Mouse (Mus musculus) cerebellum, adult (tissue): ENCODE measurements at regions not wholly inside any gene's neighbourhood (a gene's known extent, or its start where the extent isn't known, plus 50 kb on each side); places are given as distances from the start of the nearest gene placed in this dataset.
"Not testable (repeated sequence)": the region's sequence is repeated elsewhere in the genome, so short reads cannot be mapped to it uniquely, and the experiment has no call there.

Experiments
- ATAC-seq: cut with Nextera tagmentation; 2 replicates; pipeline ENCODE4 v1.9.2; 2017; ENCODE audit warnings: mild to moderate bottlenecking, moderate library complexity, mixed read lengths; ENCODE audit not compliant: insufficient number of reproducible peaks, low FRiP score, low TSS enrichment

DNA sequence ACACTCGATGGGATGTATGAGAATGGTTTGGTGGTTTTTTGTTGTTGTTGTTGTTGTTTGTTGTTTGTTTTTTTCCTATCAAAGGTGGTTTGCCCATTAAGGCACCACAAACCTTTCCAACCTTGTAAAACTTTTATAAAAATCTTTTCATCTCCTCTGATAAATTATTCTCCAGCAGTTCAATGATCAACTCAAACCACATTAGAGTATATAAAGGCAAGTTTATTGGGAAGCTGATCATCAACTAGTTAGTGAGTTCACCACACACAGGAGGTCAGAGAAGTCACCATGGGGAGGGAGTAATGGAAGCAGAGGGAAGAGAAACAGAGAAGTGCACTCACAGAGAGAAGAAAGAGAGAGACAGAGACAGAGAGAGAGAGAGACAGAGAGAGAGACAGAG lies 132.5 kb upstream of the Thpo start:
- no peak for ATAC-seq

DNA sequence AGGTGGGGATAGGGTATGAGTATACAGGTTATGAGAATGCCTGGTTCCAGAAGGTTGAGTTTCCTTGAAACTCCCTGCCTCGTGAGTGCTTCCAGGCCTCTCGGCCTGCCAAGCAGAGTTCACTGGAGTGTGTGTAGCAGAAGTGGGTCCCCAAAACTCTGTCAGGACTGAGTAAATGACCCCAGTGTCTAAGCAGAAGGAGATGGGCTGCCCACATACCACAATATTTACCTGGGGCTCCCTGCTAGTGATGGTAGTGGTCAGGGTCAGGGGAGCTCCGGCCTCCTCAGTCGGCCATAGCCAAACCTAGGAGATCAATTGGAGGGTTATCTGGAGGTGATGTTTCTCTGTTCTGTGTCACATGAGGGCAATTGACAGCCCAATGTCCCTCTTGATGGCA lies 126.9 kb upstream of the Thpo start:
- no peak for ATAC-seq

DNA sequence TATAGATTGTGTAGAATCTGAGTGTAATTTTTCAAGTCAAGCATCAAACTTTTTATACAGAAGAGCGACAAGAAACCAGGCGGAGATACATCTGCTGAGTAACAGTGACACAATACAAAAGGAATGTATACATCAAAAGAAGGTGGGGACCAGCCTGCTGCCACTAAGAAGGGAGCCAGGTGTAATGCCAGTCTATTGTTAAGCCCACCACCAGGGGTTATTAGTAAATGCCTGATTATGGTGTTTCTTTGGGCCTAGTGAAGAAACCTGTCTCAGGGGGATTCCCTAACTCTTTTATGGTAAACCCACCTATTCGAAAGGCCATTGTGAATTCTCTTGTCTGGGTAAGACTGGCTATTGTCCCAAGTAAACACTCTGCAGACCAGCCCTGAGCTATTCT lies 126.3 kb upstream of the Thpo start:
- not testable (repeated sequence) for ATAC-seq

DNA sequence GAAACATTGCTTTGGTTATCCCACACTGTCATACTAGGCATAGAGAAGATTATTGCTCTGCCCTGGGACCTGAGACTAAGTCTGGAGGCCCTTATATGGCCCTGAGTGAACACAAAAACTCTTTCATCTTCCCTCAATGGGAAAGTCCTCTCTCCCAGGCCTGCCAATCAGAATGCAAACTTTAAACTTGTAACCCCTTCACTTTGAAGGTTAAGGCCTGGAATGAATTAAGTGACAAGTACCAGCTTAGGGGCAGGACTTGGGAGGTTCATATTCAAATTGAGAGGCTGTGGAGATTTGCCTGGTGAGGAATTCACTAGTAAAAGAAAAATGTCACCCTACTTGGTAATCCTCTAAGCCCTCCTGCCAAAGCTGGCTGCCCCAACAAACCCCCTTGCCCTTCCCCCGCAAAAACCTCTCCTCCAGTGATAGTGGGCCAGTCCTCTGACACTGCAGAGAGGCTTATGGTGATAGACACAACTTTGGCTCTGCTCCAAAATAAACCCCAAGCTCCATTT lies 120.4 kb upstream of the Thpo start:
- no peak for ATAC-seq

DNA sequence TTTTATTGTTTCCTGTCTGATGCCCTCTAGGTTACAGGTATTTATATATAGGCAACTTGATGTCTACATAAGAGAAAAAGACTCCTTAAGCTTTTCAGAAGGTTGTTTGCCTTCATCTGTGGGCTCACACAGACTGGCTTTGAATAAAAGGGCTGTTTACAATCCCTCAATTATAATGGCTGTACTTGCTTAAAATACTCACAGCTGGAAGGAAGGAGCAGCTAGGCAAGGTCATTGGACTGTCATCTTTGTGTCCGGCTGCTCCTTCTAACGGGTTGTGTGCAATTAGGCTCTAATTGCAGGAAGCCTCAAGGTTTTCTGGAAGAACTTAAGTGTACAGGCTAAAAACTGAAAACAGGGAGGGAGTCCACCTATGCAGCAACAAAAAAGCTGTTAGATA lies 103.8 kb upstream of the Thpo start:
- no peak for ATAC-seq

DNA sequence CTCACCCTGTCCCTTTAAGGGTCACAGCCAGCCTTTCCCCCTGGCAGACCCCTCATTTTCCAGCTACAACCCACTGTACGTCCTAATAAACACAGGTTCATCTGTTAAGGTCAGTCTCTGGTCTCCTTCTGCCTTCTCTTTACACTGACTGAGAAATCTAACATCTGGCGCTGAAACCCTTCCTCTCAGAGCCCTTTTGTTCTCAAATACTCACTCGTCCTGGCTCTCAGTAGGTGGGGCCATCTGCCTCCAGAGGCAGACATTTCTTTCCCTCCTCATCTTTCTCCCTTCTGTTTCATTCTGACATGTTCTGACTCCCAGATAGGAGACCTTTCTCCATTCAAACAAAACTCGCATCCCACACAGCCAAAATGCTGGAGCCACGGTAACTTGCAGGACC lies 102.6 kb upstream of the Thpo start:
- ATAC-seq: no peak

DNA sequence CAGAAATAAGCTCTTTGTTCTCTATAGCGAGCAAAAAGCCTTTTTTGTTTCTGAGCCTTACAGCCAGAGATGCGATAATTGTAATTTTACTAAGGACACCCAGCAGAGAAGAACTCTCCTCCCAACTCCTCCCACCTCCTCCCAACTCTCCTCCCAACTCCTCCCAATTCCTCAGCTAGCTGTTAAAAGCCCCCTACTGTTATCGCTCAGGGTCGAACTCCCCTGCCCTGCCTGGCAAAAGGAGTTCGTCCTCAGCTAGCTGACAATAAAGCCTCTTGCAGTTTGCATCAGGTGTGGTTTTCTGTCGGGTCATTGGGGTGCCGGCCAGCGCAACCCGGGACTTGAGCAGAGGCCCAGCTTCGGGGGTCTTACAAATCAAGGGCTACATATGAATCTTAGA lies 99.5 kb upstream of the Thpo start:
- ATAC-seq: not testable (repeated sequence)

DNA sequence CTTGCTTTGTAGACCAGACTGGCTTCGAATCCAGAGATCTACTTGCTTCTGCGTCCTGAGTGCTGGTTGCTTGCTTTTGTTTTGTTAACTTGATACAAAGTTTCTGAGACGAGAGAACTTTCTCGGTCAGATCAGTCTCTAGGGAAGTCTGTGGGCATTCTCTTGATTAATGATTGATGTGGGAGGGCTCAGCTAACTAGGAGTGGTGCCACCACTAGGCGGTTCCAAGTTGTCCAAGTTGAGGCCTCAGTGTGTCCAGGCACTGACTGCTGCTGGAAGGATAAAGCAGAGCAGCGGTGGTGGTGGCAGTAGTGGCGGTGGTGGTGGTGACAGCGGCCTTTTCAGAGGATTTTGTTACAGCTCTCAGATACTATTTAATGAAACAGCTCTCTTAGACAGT lies 99.0 kb upstream of the Thpo start:
- no peak for ATAC-seq

DNA sequence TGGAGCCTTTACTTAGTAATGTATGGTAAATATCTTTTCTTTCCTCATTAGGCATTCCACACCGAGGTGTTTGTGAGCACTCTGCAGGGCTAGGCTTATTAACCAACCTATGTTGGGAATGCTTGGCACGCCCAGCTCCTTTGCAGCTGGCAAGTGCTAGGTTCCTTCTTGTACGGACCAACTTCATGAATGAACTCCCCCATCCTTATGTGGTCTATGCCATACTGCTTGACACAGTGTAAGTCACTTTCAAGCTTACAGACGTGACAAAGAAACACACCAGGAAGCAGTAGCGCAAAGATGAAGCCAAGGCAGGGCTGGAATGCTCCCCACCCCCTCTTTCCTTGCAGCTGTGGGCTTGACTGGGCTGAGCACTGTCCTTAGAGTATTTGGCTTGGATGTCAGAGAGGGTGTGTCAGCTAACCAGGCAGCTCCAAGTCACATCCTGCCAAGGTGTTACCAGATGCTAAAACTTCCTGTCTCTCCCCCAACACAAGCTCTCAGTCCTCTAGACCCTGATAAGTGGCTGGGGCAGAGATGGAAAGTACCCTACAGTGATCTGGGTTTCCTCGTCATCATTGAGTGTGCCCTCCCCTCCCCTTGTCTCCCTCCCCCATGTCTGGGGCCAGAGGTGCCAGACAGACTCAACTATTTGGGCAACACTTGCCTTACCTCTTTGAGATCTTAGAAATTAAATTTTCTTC lies 95.6 kb upstream of the Thpo start:
- ATAC-seq: no peak

DNA sequence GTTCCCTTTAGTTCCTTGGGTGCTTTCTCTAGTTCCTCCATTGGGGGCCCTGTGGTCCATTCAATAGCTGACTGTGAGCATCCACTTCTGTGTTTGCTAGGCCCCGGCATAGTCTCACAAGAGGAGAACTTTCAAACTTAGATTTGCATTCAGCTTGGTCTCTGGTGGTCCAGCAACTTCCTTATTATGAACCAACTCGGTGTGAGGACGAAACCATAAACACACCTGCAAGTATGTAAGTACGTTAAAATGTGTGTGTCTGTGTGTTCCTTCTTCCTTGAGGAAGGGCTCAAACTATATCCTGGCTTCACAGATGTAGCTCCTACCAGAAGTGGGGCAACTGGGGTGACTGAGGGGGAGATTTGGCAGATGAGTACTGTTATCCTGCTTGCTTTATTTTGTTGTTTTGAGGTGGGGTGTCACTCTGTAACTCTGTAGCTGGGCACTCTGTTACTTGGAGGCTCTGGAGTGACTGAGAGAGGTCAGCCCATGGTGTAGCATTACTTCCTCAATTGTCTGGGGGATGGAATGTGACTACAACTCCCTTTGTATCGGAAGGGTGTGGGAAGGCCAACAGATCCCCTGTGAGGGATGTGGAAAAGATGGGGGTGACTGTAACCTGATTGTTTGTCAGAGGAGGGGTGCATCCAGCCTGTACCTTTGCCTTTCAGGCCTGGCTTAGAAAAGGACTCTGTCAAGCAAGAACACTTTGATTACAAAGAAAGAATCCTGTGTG lies 94.9 kb upstream of the Thpo start:
- ATAC-seq: no peak

DNA sequence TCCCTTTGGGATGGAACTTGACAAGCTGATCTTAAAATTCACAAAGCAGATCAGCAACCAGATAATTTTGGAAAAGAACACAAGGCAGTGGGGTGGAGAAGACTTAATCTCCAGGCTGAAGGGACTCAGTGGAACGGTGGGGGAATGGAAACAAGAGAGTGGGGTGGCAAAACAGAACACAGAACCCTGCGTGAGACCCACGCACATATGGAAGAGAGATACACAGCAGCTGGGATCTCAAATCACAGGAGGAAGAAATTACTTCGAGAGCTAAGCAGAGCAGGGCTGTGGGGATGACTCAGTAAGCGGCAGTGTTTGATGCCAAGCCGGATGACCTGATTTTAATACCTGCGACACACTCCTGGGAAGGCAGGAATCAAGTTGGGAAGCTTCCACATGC lies 89.9 kb upstream of the Thpo start:
- peak; percentile 94 for ATAC-seq

DNA sequence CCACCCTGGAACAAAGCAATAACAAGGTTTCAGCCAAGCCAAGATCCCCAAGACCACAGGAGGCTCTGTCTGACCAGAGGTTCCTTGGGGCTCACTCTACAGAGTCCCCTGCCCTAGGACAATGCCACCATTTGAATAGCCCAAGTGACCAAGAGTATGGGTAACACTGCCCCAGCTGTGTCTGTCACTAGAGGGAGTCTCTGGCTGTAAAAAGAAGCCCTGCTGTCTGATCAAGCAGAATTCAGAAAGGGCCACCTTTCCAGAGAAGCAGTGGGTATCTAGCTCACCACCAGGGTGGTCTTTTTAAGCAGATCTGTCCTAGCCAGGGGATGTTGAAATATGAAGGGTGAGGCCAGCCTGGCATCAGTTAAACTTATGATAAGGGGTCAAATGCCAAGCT lies 86.6 kb upstream of the Thpo start:
- no peak for ATAC-seq

DNA sequence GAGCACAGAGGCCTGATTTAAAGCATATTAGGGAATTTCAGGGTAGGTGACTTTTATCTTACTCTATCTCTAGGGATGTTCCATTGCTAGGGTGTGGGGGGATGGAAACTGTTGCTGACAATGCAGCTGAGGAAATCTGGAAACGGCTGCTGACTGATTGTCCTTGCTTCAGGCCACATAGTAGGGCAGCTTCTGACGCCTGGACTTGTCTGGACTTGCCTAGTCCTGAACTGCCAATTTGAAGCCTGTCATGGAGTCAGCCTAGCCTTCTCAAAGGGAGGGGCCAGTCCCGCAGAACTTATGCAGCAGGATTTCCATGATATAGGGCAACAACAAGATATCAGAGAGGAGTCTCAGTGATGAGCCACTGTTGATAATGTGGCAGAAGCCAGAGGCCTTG lies 85.3 kb upstream of the Thpo start:
- no peak for ATAC-seq

DNA sequence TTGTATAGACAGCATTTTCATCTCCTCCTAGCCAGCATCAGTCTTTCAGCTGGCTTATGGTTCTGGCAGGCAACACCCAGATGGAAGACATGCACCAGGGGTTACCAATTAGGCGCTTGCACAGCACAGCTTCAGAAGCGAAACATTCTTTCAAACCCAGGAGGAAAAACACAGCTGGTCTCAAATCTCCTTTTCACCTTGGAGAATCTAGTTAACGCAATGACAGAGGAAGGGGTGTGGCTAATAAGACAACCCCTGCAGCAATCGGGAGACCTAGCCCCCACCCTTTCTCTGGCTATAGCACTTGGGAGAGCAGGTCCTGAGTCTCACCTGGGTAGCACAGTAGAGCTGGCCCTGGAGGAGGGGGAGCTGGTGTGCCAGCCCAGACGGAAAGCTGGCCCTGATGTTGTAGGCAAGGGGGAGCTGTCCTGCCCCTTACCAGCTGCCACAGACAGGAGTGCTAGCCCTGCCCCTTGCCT lies 84.4 kb upstream of the Thpo start:
- no peak for ATAC-seq

DNA sequence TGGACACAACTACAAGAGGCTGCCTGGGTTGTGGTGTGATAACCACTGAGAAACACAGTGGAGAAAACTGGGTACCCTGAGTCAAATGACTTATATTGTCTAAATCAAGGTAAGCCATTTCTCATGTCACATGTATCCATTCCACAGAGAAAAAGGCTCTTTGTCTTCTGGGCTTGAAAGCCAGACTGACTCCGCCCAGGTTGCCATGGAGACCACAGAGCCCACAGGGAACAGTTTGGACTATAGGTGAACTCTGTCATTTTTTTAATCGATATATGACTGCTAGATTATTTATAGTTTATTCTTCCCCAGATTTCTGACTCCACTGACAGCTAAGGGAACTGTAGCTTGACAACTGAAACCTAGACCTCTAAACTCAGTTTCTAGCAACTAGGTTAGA lies 80.7 kb upstream of the Thpo start:
- no peak for ATAC-seq

DNA sequence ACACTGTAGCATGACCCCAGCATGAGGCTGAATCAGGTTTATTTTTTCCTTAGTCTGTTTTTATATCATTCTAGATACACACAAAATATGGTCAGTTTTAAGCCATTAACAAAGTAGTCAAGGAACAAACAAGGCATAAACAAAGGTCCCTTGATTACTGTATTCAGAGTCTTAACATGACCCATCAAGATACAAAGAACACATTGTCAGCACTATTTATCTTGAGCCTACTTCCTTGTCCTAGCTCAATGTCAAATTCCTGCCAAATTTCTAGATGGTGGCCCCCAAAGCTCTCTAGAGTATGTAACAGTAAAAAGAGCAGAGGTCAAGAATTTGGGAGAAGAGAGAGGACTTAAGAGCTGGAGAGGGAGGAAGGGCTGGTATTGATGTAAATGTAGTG lies 79.9 kb upstream of the Thpo start:
- no peak for ATAC-seq

DNA sequence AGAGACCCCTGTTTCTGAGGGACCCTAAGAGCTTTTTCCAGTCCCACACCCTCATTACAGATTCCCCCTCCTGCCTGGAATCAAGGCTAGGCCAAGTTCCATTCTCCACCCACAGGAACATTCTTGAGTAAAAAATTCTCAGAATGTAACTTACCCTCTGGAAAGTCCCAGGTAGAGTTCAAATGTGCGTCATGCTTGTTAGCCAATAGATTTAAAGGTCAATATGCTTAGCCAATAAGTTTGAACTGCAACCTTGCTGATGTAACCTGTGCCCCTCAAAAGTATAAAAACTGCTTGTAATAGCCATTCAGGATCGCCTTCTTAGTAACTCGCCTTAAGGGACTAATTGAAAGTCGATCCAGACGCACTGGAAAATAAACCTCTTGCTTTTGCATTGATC lies 77.7 kb upstream of the Thpo start:
- not testable (repeated sequence) for ATAC-seq

DNA sequence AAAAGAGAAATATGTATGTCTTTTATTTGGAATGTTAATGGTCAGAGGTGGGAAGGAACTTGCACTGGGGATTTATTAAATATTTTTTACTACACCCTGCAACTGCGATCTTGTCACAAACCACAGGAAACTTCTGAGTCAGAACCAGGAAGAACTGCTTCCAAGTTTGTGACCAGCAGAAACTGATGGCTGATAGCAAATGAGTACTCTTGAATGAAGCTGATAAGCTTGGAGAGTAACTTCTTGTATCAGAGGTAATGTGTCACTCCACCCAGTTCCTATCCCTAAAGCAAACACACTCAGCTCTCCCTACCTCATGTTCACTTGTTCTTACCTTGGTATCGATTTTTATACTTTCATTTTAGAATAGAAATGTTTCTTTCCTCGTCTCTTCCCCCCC lies 76.0 kb upstream of the Thpo start:
- no peak for ATAC-seq

DNA sequence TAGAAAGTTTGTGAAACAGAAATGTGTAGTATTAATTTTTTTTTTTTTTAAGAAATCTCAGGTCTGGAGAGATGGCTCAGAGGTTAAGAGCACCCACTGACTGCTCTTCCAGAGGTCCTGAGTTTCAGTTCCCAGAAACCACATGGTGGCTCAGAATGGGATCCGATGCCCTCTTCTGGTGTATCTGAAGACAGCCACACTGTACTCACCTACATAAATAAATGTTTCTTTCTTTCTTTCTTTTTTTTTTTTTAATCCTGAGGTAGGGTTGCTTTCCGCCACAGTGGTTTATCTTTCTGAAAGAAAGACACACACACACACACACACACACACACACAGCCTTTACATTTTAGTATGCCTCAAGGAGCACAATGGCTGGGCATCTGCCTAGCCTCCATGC lies 74.0 kb upstream of the Thpo start:
- no peak for ATAC-seq

DNA sequence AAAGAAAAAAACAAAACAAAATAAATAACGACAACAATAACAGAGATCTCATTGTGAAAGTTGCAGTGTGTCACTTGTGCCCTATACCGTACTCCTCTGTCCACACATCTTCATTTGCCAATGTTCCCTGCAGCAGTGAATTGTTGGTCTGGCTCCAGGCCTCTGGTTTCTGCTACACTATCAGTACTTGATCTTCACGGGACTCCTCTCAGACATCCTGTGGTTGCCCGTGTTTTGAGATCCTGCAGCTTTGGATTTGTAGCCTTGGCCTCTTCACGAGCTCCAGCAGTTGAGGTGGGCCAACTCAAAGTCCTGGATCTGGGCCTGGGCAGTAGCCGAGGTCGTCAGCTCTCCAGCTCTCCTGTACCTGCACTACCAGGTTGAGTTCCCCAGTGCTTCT lies 72.4 kb upstream of the Thpo start:
- no peak for ATAC-seq

DNA sequence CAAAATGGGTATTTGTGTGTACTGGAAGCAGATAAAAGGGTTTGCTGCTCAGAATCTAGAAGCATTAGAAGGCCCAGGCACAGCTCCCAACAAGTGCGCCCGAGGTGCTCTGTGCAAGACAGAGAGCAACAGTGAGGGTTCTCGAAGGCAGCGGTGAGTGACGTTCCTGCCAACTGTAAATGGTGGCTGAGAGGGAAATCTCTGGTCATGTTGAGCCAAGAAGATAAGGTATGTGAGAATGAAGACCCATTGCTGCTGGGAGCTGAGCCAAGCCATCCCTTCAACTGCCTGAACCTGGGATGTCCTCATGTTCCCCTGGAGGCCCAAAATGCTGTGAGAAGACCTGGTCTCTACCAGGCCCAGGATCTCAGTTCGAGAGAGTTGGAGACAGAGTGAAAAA lies 71.5 kb upstream of the Thpo start:
- ATAC-seq: no peak

DNA sequence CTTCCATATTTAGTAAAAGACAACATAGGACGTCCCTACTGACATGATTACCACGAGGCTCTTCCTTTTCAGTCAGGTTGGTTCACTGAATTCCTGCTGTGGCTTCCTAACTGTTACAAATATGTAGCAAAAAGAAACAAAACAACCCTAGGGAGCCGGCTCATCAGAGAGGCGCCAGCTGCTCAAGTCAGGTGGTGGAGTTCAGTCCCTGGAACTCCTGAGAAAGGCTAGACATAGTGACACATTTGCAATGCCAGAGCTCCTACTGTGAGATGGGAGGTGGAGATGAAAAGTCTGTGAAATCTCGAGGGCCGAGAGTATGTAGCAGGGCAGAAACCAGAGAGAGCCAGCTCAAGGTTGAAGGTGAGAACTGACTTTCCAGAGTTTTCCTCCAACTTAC lies 70.8 kb upstream of the Thpo start:
- ATAC-seq: no peak
